Mouse (Mus musculus): ENCODE data around the gene Epha8.

Gene Epha8

GRCm38 (mm10) chr4:136956751-136957446 is at the start of gene Epha8:
Epha8 (minus strand) TSS chr4:136956816.
- no peak for DNase-seq (ENCODE audit: low spot score in 2 of 2)

GRCm38 (mm10) chr4:137001825-137002224 is 45.2 kb upstream of the Epha8 start:
- DNase-seq (ENCODE audit: low spot score in 2 of 2): no peak

GRCm38 (mm10) chr4:137001020-137001419 is 44.4 kb upstream of the Epha8 start:
- no peak for DNase-seq (ENCODE audit: low spot score in 2 of 2)

- DNase-seq (ENCODE audit: low spot score in 2 of 2): no peak
Measured at GRCm38 (mm10) chr4:136998371-136998770, 41.8 kb upstream of the Epha8 start.

DNA sequence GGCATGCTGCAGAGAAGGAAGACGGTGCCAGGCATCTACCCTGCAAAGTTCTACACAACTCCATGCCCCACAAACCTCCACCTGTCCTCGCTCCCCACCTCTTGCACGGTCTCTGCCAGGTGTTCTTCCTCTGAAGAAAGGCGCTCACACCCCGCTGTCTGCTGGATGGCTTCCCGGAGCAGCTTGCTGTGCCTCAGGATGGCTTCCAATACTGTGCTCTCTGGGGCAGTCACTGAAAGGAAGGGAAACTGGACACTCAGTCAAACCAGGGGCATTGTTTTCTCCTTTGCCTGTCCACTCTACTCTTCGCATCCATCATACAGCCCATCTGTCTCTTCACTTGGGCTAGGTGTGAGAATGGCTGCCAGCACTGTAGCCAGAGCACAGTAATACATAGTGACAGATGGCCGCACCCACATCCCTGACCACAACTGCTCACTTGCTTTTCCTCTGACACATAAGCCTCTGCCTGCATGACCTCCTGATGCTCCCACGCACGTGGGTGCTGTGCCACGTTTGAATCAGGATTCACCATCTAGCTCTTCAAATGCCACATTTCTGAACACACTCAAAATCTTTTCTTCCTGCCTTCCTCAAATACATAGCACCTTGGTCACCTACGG is 41.2 kb upstream of the Epha8 start:
- DNase-seq (ENCODE audit: low spot score in 2 of 2): peak; percentile 29 to 42

DNA sequence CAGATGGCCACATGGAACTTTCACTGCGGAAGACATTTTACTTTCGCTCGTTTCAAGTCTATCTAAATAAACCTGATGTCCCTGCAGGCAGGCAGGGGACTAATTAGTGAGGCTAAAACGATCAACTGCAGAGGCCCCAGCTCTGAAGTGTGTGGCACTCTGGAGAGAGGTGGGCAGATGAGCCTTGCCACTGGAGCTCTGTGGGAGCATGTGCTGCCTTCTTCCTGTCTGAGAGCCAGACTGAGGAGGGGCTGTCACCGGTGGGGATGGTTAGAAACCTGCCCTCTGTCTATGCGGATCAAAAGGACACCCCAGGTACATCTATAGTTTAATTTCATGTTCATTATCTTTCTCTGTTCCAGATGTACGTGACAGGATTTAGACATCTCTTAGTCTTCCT is 40.3 kb upstream of the Epha8 start:
- DNase-seq (ENCODE audit: low spot score in 2 of 2): no peak

GRCm38 (mm10) chr4:136995361-136995760 is 38.7 kb upstream of the Epha8 start:
- no peak for DNase-seq (ENCODE audit: low spot score in 2 of 2)

DNA sequence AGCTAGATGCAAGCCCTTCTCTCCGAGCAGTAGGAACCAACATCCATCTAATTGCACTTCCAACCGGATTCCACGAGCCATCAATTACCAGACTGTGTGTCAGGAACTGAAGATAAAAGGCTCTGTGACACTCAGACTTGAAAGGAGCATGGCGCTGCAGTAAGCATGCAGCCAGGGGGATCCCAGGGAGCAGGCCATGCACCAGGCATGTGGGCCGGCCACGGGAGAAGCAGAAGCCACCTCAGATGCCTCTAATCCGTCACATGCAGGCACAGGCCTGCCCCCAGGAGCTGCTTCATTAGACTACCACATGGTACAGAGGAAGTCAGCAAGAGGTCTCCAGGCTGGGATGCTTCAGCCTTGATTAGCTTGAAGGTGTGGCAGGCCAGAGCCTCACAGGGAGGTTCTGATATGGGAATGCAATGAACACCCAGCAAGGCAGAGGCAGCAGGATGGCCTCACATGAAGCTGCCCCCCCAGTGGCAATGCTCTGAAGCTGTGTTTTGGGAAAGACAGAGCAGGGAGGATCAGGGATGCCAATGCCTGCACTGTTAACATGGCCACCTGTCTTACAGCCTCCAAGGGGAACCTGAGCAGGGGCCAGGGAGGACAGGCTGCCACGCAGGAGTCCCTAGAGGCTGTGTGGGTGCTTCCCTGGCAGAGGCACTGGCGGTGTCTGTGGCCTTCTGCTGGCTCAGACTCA is 25.5 kb upstream of the Epha8 start:
- no peak for DNase-seq (ENCODE audit: low spot score in 2 of 2)

DNA sequence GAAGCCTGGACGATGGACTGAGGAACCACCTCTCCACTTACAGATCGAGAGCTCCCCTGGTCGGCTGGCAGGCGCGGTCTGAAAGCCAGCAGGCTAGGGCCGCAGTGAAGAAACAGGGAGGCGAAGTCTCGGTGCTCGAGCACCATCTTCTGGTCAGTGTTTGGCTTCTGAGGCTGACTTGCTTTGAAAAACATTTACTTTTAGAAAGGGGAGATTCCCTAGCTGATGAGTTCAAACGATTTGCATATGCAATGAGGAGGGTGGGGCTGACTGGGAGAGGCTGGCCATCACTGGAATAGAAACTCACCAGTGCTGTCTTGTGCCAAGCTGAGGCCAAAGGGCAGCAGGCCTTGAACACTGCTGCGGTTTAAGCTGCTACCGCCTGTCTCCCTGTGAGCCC is 24.7 kb upstream of the Epha8 start:
- peak; percentile 45 to 53 for DNase-seq (ENCODE audit: low spot score in 2 of 2)

DNA sequence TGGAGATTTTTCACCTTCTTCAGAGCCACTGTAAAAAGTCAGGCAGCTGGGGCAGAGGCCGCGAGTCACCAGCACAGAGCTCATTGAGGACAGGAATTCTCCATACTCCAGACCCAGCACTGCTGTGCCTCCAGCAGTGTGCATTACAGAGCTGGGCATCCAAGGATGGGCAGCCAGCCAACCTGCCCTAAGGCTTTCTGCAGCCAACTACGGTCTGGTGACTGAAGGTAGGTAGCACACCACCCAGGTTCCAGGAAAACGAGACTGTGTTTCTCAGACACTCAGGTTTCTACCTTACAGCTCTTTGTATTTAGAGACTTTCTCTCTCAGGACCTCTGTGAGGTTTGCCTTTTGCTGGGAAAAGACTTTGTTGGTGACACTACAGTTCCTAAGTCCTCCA is 24.3 kb upstream of the Epha8 start:
- DNase-seq (ENCODE audit: low spot score in 2 of 2): no peak

DNA sequence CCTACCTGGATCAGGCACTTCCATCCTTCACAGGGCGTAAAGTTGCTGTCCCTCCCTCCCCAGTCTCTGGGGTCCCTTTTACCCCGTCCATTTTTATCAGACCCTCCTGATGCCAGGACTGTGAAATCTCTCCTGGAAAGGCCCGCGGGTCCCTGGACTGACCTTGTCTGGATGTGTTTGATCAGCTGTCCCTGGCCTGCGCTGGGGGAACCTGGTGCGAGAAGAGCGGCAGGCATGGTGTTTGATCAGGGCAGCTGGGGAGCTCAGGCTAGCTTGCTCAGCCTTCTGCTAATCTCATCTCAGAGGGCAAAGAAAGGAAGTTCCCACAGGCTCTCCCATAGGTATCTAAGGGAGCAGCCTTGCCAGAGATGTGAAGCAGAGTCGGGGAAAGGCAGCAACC is 20.6 kb upstream of the Epha8 start:
- no peak for DNase-seq (ENCODE audit: low spot score in 2 of 2)

DNA sequence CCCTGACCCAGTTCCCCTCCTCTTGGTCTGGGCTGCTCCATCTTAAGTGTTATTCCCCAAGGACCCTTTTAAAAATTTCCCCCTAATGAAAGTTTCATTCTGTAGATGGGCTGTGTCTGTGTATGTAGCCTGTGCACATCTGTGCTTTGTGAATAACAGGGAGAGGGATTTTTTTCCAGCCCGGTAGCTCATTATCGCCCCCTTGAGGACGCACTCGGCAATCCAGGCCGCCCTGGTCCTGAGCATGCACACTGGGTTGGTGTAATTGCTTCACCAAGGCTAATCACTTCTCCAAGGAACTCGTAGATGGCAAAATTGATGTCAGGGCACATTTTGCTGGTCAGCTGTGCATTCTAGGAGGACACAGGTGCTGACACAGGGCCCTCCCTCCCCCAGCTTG is 14.3 kb upstream of the Epha8 start:
- peak; percentile 40 to 49 for DNase-seq (ENCODE audit: low spot score in 2 of 2)

- DNase-seq (ENCODE audit: low spot score in 2 of 2): no peak
Measured at GRCm38 (mm10) chr4:136969503-136970276, 13.1 kb upstream of the Epha8 start.

GRCm38 (mm10) chr4:136969096-136969495 is 12.5 kb upstream of the Epha8 start:
- no peak for DNase-seq (ENCODE audit: low spot score in 2 of 2)

DNA sequence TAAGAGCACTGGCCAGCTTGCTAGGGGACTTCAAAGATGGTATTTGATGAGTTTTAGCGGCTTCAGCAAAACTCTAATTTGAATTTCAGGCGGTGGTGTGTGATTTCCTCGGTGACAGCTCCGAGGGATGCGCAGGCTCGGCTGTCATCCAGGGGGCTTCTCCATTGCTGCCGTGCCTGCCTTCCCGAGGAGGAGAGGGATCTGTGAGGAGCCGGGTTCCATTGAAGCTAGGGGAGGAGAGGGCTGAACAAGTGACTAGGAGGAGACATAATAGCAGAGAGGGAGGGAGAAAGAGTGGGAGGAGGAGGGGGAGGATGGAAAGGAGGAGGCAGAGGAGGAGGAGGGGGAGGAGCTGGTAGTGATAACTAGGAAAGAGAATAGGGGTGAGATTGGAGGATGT is 10.9 kb upstream of the Epha8 start:
- DNase-seq (ENCODE audit: low spot score in 2 of 2): no peak

DNA sequence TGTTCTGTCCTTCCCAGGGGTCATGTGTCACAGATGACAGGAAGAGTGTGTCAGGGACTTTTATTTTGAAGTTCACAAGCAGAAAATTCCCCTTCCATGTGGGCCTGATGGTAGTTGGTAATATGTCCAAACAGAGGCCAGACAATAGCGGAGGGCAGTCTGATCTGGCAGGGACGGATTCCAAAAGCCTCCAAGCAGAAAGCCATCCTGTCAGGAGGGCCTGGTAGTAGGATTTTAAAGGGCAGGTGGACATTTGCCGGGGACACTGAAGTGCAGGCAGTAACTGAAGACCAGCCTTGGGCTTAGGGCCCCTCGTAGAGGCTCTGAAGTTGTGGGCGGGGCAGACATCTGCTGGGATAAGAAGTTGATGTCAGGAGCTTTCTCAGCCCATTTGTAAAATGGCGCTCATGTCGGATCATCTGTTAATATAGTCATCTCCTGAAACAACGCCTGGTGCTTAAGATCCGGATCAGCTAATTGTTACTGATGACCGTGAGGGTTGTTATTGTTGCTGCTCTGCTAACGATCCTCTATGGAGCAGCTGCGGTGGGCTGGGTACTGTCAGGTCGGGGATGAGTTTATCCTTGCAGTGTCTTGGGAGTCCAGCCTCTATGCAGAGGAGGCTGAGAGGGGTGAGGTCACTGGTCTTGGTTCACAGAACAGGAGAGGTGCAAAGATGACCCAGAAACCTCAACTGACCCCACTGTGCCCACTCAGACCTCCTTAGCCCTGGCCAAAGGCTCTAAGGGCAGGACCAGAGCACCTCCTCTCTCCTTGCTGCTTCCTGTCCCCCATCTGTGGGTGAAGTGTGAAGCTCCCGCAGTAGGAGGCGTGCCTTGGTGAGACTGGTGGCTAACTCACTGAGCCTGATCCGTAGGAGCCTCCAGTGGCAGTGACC is 10.1 kb upstream of the Epha8 start:
- DNase-seq (ENCODE audit: low spot score in 2 of 2): no peak

DNA sequence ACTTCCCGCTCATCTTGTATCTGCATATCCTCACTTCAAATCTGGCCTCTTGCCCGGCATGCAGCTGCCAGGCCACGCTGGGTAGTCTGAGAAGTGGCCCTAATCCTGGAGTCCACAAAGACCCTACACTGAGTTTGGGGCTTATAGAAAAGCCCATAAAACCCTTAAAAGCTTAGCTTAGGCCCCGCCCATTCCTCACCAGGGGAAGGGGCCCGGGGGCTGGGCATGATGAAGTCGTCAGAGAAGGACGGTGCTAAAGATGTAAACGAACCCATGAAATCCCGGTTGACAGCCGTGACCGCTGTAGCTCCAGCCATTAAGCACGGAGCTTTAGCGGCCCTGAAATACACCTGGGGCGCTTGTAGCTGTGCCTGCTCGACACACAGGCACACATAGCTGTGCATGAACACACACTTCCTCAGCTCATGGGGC is 8.4 kb upstream of the Epha8 start:
- DNase-seq (ENCODE audit: low spot score in 2 of 2): no peak

- no peak for DNase-seq (ENCODE audit: low spot score in 2 of 2)
Measured at GRCm38 (mm10) chr4:136962447-136962846, 5.8 kb upstream of the Epha8 start.

DNA sequence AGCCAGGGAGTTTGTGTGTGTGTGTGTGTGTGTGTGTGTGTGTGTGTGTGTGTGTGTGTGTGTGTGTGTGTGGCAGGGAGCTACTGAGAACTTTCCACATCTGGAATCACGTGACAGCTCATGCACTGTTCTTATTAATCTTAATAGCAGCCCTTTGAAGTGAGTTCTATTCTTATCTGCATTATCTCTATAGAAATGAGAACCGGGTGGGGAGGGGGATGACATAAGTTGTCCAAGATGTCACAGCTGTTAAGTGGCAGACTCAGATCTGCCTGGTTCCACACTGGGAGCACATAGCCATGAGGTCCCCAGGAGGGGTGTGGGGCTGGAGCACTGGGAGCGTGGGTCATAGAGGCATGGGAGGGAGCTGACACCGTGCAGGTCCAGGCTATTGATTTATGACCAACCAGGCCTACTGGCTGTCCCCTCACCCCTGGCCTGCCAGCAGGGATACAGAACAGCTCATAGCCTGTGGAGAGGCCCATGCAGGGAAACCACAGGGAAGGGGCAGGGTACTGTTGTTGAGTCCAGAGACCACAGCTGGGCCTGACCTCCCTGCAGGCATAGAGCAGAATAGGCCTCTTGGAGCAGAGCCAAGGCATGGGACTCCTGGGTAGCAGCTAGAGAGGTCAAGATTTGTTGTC is 5.1 kb upstream of the Epha8 start:
- no peak for DNase-seq (ENCODE audit: low spot score in 2 of 2)

DNA sequence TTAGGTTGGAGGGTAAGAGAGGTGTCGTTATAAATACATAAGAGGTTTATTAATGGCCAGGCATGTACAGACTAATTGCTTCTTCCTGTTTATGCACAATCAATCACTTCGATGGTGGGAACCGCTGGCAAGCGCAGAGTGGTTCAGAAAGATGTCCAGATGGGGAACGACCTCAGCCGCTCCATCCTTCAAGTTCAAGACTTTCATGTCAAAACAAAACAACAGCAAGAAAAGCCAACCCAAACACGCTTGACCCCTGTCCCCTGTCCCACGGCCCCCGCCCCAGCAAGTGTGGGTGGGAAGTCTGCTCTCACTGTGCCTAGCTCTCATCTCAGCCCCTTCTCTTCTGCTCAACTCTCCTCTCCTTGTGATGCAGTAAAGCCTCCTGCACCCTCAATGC is 4.0 kb upstream of the Epha8 start:
- DNase-seq (ENCODE audit: low spot score in 2 of 2): no peak

- DNase-seq (ENCODE audit: low spot score in 2 of 2): no peak
Measured at GRCm38 (mm10) chr4:136960068-136960467, 3.5 kb upstream of the Epha8 start.

Measured in right cerebral cortex, adult 2 months (tissue).